Mouse (Mus musculus) left cerebral cortex, postnatal 10 days (tissue): ENCODE measurements around the gene Nus1. TPM values are rescaled to one million over a fixed set of nuclear protein-coding genes. Genes with fewer than 3 reads are reported as not detected.

Source experiments
- DNase-seq, 2 experiments: peaks; one replicate each; pipeline ENCODE4 v3.0.0; 2021 to 2022; ENCODE audit warnings: low spot score in 2 of 2, mixed read lengths in 1 of 2; ENCODE audit errors: extremely low spot score in 1 of 2
- intact Hi-C: fragments of 180-260 bp; cut with DNase I; formaldehyde crosslinking; loops from one replicate; pipeline ENCODE4 v1.15.1; 2025
- total RNA-seq, 2 experiments: library from RNA; stranded (reverse); gene quantifications; 2 replicates each; pipeline ENCODE4 v1.2.3; 2021

Nus1 gene
- total RNA-seq, 2 experiments from 2014 or later = 61.9 to 65.2 TPM

GRCm38 (mm10) chr10:52405160-52405559 is 12.2 kb upstream of the Nus1 start:
- intact Hi-C loops = no loop called here
- DNase-seq = no peak

- DNase-seq = no peak
- intact Hi-C loops = no loop called here
Observed at GRCm38 (mm10) chr10:52407526-52407925, 9.8 kb upstream of the Nus1 start.

- DNase-seq = no peak
- intact Hi-C loops = loop anchor here (5.0 kb wide), 1 partner anchor 932 kb away; no protein-coding TSS in a partner anchor
Observed at GRCm38 (mm10) chr10:52415020-52415419, 2.3 kb upstream of the Nus1 start.

- intact Hi-C loops = loop anchor here (5.0 kb wide), 1 partner anchor 931 kb away; no protein-coding TSS in a partner anchor
- DNase-seq = no peak
Observed at GRCm38 (mm10) chr10:52416458-52416857, 889 bp upstream of the Nus1 start.

GRCm38 (mm10) chr10:52417998-52418860 is 882 bp downstream of the Nus1 start:
- DNase-seq = peak in 1 of 2 experiments; percentile 14
- intact Hi-C loops = loop anchor here (5.0 kb wide), 1 partner anchor 929 kb away; no protein-coding TSS in a partner anchor

GRCm38 (mm10) chr10:52418931-52419330 is 1.6 kb downstream of the Nus1 start:
- DNase-seq = no peak
- intact Hi-C loops = loop anchor here (5.0 kb wide), 1 partner anchor 928 kb away; no protein-coding TSS in a partner anchor

GRCm38 (mm10) chr10:52419402-52419801 is 2.1 kb downstream of the Nus1 start:
- DNase-seq = no peak
- intact Hi-C loops = loop anchor here (5.0 kb wide), 1 partner anchor 928 kb away; no protein-coding TSS in a partner anchor

- DNase-seq = no peak
- intact Hi-C loops = no loop called here
Observed at GRCm38 (mm10) chr10:52420526-52420925, 3.2 kb downstream of the Nus1 start.

GRCm38 (mm10) chr10:52421716-52422115 is 4.4 kb downstream of the Nus1 start:
- DNase-seq = no peak
- intact Hi-C loops = no loop called here

- no peak for DNase-seq
- intact Hi-C loops = no loop called here
Observed at GRCm38 (mm10) chr10:52423097-52423496, 5.8 kb downstream of the Nus1 start.

- intact Hi-C loops = no loop called here
- no peak for DNase-seq
Observed at GRCm38 (mm10) chr10:52426314-52426980, 9.1 kb downstream of the Nus1 start.

GRCm38 (mm10) chr10:52427634-52428415 is 10.5 kb downstream of the Nus1 start:
- DNase-seq = no peak
- intact Hi-C loops = no loop called here

GRCm38 (mm10) chr10:52430953-52431352 is 13.6 kb downstream of the Nus1 start:
- DNase-seq = no peak
- intact Hi-C loops = loop anchor here (5.0 kb wide), 1 partner anchor 261 kb away; the partner anchor contains the start of gene Slc35f1

- intact Hi-C loops = loop anchor here (5.0 kb wide), 1 partner anchor 257 kb away; the partner anchor contains the start of gene Slc35f1
Observed at GRCm38 (mm10) chr10:52434836-52435235, 17.5 kb downstream of the Nus1 start.

GRCm38 (mm10) chr10:52460614-52461013 is 43.3 kb downstream of the Nus1 start:
- no peak for DNase-seq
- intact Hi-C loops = no loop called here

More at GRCm38 (mm10) chr10:52434836-52435235, 17.5 kb downstream of the Nus1 start:
- no peak for DNase-seq

GRCm38 (mm10) chr10:52463941-52464739 is 46.8 kb downstream of the Nus1 start:
- intact Hi-C loops = no loop called here
- no peak for DNase-seq

GRCm38 (mm10) chr10:52471520-52471919 is 54.2 kb downstream of the Nus1 start:
- no peak for DNase-seq
- intact Hi-C loops = no loop called here
